Mouse (Mus musculus): ENCODE measurements at regions not wholly inside any gene's neighbourhood (a gene's known extent, or its start where the extent isn't known, plus 50 kb on each side); places are given as distances from the start of the nearest gene placed in this dataset.

- DNase-seq: no peak
Measured at GRCm38 (mm10) chr10:36379351-36380302, 127.0 kb upstream of the Hs3st5 start.

GRCm38 (mm10) chr10:36383331-36383730 is 123.3 kb upstream of the Hs3st5 start:
- DNase-seq: no peak

- DNase-seq: no peak
Measured at GRCm38 (mm10) chr10:36390062-36390461, 116.6 kb upstream of the Hs3st5 start.

- peak; percentile 0 for DNase-seq
Measured at GRCm38 (mm10) chr10:36393586-36393985, 113.0 kb upstream of the Hs3st5 start.

GRCm38 (mm10) chr10:36396576-36396975 is 110.0 kb upstream of the Hs3st5 start:
- DNase-seq: no peak

- DNase-seq: no peak
Measured at GRCm38 (mm10) chr10:36408001-36408400, 98.6 kb upstream of the Hs3st5 start.

GRCm38 (mm10) chr10:36431335-36431734 is 75.3 kb upstream of the Hs3st5 start:
- no peak for DNase-seq

GRCm38 (mm10) chr10:36437420-36437819 is 69.2 kb upstream of the Hs3st5 start:
- DNase-seq: no peak

Data from right cerebral cortex, adult 18-20 months (tissue).